Mouse (Mus musculus) bone marrow, adult 2 months (tissue): ENCODE results near the gene Ptpn11.

Experiments used
- CTCF ChIP-seq: fragments of 200-500 bp; IDR thresholded peaks from 2 replicates; pipeline ENCODE4 v1.5.1; 2011; ENCODE audit warnings: low read length, control low read depth; ENCODE audit not compliant: control insufficient read depth, insufficient read depth
- POLR2A ChIP-seq: fragments of 200-500 bp; IDR thresholded peaks from 2 replicates; pipeline ENCODE4 v1.6.1; 2011; ENCODE audit warnings: low read depth, mild to moderate bottlenecking, control low read depth, low read length, borderline replicate concordance; ENCODE audit not compliant: control insufficient read depth

- no peak for TF ChIP-seq POLR2A
- TF ChIP-seq CTCF, result no peak
Measured at GRCm38 (mm10) chr5:121106913-121107312, 84.3 kb downstream of the Ptpn11 start.
